Mouse (Mus musculus) hindbrain, postnatal 0 days (tissue): ENCODE data around the gene Gmpr. TPM values are rescaled to one million over a fixed set of nuclear protein-coding genes. Genes with fewer than 3 reads are reported as not detected.

ENCODE experiments used
- ATAC-seq: fragments of 200-750 bp; cut with Nextera tagmentation; 2 replicates; pipeline ENCODE4 v1.8.0; 2017; ENCODE audit warnings: mild to moderate bottlenecking, moderate TSS enrichment, moderate library complexity
- DNase-seq: peaks from one replicate; pipeline ENCODE4 v3.0.0-alpha.2; 2015; ENCODE audit warnings: low spot score
- H3K27ac ChIP-seq: fragments of 300-500 bp; sonication (generic); 2 replicates; pipeline ENCODE4 v1.5.1; 2014; ENCODE audit warnings: mild to moderate bottlenecking
- H3K27me3 ChIP-seq: fragments of 300-500 bp; sonication (generic); 2 replicates; pipeline ENCODE4 v1.6.1; 2014; ENCODE audit warnings: low read length, mixed read lengths; ENCODE audit not compliant: insufficient read depth
- H3K36me3 ChIP-seq: fragments of 300-500 bp; sonication (generic); 2 replicates; pipeline ENCODE4 v1.6.1; 2014; ENCODE audit warnings: low read length, mixed read lengths; ENCODE audit not compliant: insufficient read depth
- H3K4me1 ChIP-seq: fragments of 300-500 bp; sonication (generic); 2 replicates; pipeline ENCODE4 v1.6.1; 2014; ENCODE audit warnings: antibody characterized with exemption, low read length, mixed read lengths; ENCODE audit not compliant: insufficient read depth
- H3K4me2 ChIP-seq: fragments of 300-500 bp; sonication (generic); 2 replicates; pipeline ENCODE4 v1.6.1; 2014; ENCODE audit warnings: low read depth, mild to moderate bottlenecking, low read length, moderate library complexity, mixed read lengths
- H3K4me3 ChIP-seq: fragments of 300-500 bp; sonication (generic); 2 replicates; pipeline ENCODE4 v1.5.1; 2014; ENCODE audit warnings: low read length
- H3K9ac ChIP-seq: fragments of 300-500 bp; sonication (generic); replicated peaks from 2 replicates; pipeline ENCODE4 v1.6.1; 2014; ENCODE audit warnings: mild to moderate bottlenecking, low read length, moderate library complexity, mixed read lengths
- H3K9me3 ChIP-seq: fragments of 300-500 bp; sonication (generic); 2 replicates; pipeline ENCODE4 v1.6.1; 2016; ENCODE audit warnings: low read length, mixed read lengths
- CTCF ChIP-seq: IDR thresholded peaks from 2 replicates; pipeline ENCODE4 v1.5.1; 2016; ENCODE audit warnings: antibody characterized with exemption, control low read depth, low read depth
- WGBS: fragments of 180-500 bp; shearing (Covaris S2); extraction: QIAGEN DNeasy Blood & Tissue Kit; methylation state at CpG from one replicate; pipeline ENCODE4 v1.1.7; 2014; 5-methylcytosine and 5-hydroxymethylcytosine counted together
- polyA plus RNA-seq: library from polyadenylated mRNA; unstranded; fragments of >200 nt; fragmentation: Nextera tagmentation; extraction: Ambion mirVana; gene quantifications from 2 replicates; pipeline ENCODE4 v1.2.1, GENCODE M21; 2015
- total RNA-seq: library from RNA; depleted of rRNA; stranded (reverse); fragments of >200 nt; gene quantifications from 2 replicates; pipeline ENCODE4 v1.2.3, GENCODE M21; 2014; rRNA removed

The Gmpr gene
- 21.7 and 27.9 TPM in 2 replicates for total RNA-seq
- 41.5 and 43.3 TPM in 2 replicates for polyA plus RNA-seq

GRCm38 (mm10) chr13:45507274-45508229, at the start of gene Gmpr:
Gene Gmpr (plus strand): TSS chr13:45507444.
- peak; percentile 52 for TF ChIP-seq CTCF
- Histone ChIP-seq H3K27ac (peak within 1 kb of the TSS; percentile 71; the same call in 1 of the 2 replicates), H3K27me3 (no peaks in the 10 kb centered on the region), H3K4me3 (peak within 1 kb of the TSS; percentile 43), H3K9me3 (no peaks in the 10 kb centered on the region), H3K4me1 (no peaks in the 10 kb centered on the region), H3K9ac (peak within 1 kb of the TSS; percentile 44), H3K36me3 (no peaks in the 10 kb centered on the region), H3K4me2 (peak within 1 kb of the TSS; percentile 80)
- ATAC-seq: peak; percentile 84
- DNase-seq: peak; percentile 89
- WGBS: under 1% methylated on average over 63 of the region's 63 CpGs

DNA sequence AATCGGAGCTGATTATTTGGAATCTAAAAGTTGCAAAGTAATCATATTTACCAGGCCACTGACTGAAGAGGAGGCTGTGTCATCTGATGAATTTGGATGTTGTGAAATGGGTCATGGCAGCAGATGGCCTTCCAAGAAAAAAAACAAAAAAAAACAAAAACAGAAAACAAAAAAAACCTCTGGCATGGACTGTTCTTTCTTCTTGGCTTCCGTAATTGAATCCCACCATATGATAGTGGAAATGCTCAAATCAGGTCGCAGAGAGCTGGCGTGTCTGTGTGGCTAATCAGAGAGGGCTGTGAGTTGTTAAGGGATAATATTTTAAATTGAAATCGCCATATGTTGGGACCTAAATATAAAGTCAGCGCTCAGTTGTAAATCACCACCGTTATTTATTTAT, 49.8 kb upstream of the Gmpr start:
- Histone ChIP-seq H3K9ac (no peak overlapping the region), H3K27me3 (no peaks in the 10 kb centered on the region), H3K36me3 (no peaks in the 10 kb centered on the region), H3K9me3 (no peaks in the 10 kb centered on the region), H3K27ac (no peak overlapping the region), H3K4me3 (no peak overlapping the region), H3K4me1 (no peaks in the 10 kb centered on the region), H3K4me2 (no peak overlapping the region)
- DNase-seq (no peak), ATAC-seq (no peak)
- TF ChIP-seq CTCF: no peak
- WGBS: 65% methylated on average over 7 of the region's 7 CpGs

- Histone ChIP-seq H3K36me3 (no peaks in the 10 kb centered on the region), H3K9me3 (no peaks in the 10 kb centered on the region), H3K4me2 (no peak overlapping the region), H3K4me1 (no peaks in the 10 kb centered on the region), H3K4me3 (no peak overlapping the region), H3K27me3 (no peaks in the 10 kb centered on the region), H3K27ac (no peak overlapping the region), H3K9ac (no peak overlapping the region)
- no peak for TF ChIP-seq CTCF
- 73% methylated on average over 3 of the region's 3 CpGs for WGBS
- no peak for ATAC-seq
- no peak for DNase-seq
These were observed 47.1 kb upstream of the Gmpr start for GRCm38 (mm10) chr13:45460177-45460576.

GRCm38 (mm10) chr13:45461370-45461958, 45.8 kb upstream of the Gmpr start:
- no peaks in the 10 kb centered on the region for H3K4me1 ChIP-seq
- H3K4me2 ChIP-seq: no peak overlapping the region
- no peak overlapping the region for H3K9ac ChIP-seq
- H3K36me3 ChIP-seq: no peaks in the 10 kb centered on the region
- 57% methylated on average over 14 of the region's 14 CpGs for WGBS
- ATAC-seq (peak; percentile 74; the same call in 1 of the 2 replicates), DNase-seq (peak; percentile 54)
- no peaks in the 10 kb centered on the region for H3K27me3 ChIP-seq
- no peak overlapping the region for H3K27ac ChIP-seq
- no peaks in the 10 kb centered on the region for H3K9me3 ChIP-seq
- no peak for TF ChIP-seq CTCF
- H3K4me3 ChIP-seq: no peak overlapping the region

GRCm38 (mm10) chr13:45465616-45466015, 41.6 kb upstream of the Gmpr start:
- ATAC-seq: no peak; the same call in 1 of the 2 replicates
- Histone ChIP-seq H3K36me3 (no peaks in the 10 kb centered on the region), H3K9ac (no peak overlapping the region), H3K9me3 (no peaks in the 10 kb centered on the region), H3K4me1 (peaks cover 13% of the 10 kb centered on the region), H3K27me3 (no peaks in the 10 kb centered on the region), H3K4me2 (0 out of 2 replicates have a peak overlapping the region, but pooled peaks have one; percentile 1), H3K4me3 (no peak overlapping the region), H3K27ac (0 out of 2 replicates have a peak overlapping the region, but pooled peaks have one; percentile 58)
- WGBS: 51% methylated on average over 10 of the region's 10 CpGs
- DNase-seq: no peak
- TF ChIP-seq CTCF: no peak

- no peak for TF ChIP-seq CTCF
- 0 out of 2 replicates have a peak overlapping the region, but pooled peaks have one; percentile 1 for H3K4me2 ChIP-seq
- peaks cover 13% of the 10 kb centered on the region for H3K4me1 ChIP-seq
- no peak overlapping the region for H3K9ac ChIP-seq
- H3K27me3 ChIP-seq: no peaks in the 10 kb centered on the region
- DNase-seq (peak; percentile 77), ATAC-seq (peak; percentile 57)
- H3K9me3 ChIP-seq: no peaks in the 10 kb centered on the region
- WGBS: 25% methylated on average over 10 of the region's 10 CpGs
- H3K36me3 ChIP-seq: no peaks in the 10 kb centered on the region
- H3K4me3 ChIP-seq: no peak overlapping the region
- H3K27ac ChIP-seq: peak overlapping the region; percentile 58
These were observed 41.2 kb upstream of the Gmpr start for GRCm38 (mm10) chr13:45466031-45466519.
